Comparison of ENCODE assay signal across 27 mouse cellular contexts in the genomic region with DNA sequence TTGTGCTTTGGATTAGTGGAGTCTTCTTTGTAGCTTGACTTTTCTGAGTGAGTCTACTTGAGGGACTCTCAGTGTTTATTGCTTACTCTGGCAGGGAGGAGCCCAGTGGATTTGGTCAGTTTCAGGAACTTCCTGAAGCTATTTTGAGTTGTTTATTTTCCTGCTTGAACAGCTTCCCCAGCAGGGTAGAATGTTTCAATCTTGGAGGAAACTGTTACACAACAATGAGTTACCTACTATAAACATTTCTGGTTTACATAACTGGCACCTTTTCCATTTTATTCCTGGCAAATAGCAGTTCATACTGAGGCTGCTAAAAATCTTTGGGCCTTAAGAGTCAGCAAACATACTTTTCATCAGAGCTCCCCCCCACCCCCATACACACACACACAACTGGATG. TPM values are rescaled to one million over a fixed set of nuclear protein-coding genes. Genes with fewer than 3 reads are reported as not detected.
A peak's percentile ranks its signal among the peaks of the same experiment; 100 is the strongest.
DNase-seq lines count a peak whose midpoint lies in the region; ATAC-seq and TF ChIP-seq lines count a peak whose summit lies in the region.
"Had no signal": no experiment of that assay in that cellular context is flagged by ENCODE, and none has a peak within 500 bp of the region (broad histone marks: within the 10 kb centered on the region; RNA-seq: fewer than 3 reads in every experiment).

No protein-coding gene starts in this region.

- H3K36me3 ChIP-seq in lung, embryonic 14.5 days (ENCODE audit: insufficient read depth) = no peaks in the 10 kb centered on the region
- H3K36me3 ChIP-seq in lung, postnatal 0 days (ENCODE audit: insufficient read depth, low read length) = no peaks in the 10 kb centered on the region
- H3K36me3 ChIP-seq: forebrain, embryonic 10.5 days; heart, embryonic 12.5 days; heart, embryonic 15.5 days; hindbrain, embryonic 10.5 days; hindbrain, embryonic 13.5 days had no signal

- H3K27me3 ChIP-seq in lung, embryonic 14.5 days (ENCODE audit: insufficient read depth, low read length) = no peaks in the 10 kb centered on the region
- H3K27me3 ChIP-seq in lung, postnatal 0 days (replicated peaks; ENCODE audit: insufficient read depth, low read length) = 0 out of 2 replicates have a peak, but pooled peaks cover 9% of the 10 kb centered on the region
- H3K27me3 ChIP-seq: heart, embryonic 12.5 days; heart, embryonic 15.5 days; hindbrain, embryonic 13.5 days had no signal

- no peak for ATAC-seq in lung, embryonic 14.5 days (ENCODE audit: insufficient read depth)
- ATAC-seq in lung, postnatal 0 days = no peak; the same call in 1 of the 2 replicates
- ATAC-seq: CD4-positive, CD25-positive, alpha-beta regulatory T cell, adult 4 months; forebrain, embryonic 13.5 days; forebrain, embryonic 16.5 days; hindbrain, embryonic 16.5 days had no signal

- H3K4me3 ChIP-seq in lung, embryonic 14.5 days (ENCODE audit: low read depth, low read length) = no peak overlapping the region
- H3K4me3 ChIP-seq in lung, postnatal 0 days (ENCODE audit: low read depth, low read length) = no peak overlapping the region
- H3K4me3 ChIP-seq: forebrain, embryonic 10.5 days; forebrain, embryonic 13.5 days; heart, embryonic 12.5 days; heart, embryonic 15.5 days; hindbrain, embryonic 10.5 days; hindbrain, embryonic 13.5 days had no signal

- no peak for TF ChIP-seq CTCF in lung, embryonic 14.5 days (IDR thresholded peaks at IDR 0.05; ENCODE audit: low read depth)
- no peak for TF ChIP-seq CTCF in lung, postnatal 0 days (IDR thresholded peaks at IDR 0.05)

- no peaks in the 10 kb centered on the region for H3K9me3 ChIP-seq in lung, embryonic 14.5 days (ENCODE audit: low read depth, low read length)
- peaks cover 5% of the 10 kb centered on the region; the same call in 1 of the 2 replicates for H3K9me3 ChIP-seq in lung, postnatal 0 days (ENCODE audit: low read length)
- H3K9me3 ChIP-seq: forebrain, embryonic 10.5 days; forebrain, embryonic 13.5 days; heart, embryonic 12.5 days; heart, embryonic 15.5 days; hindbrain, embryonic 10.5 days; hindbrain, embryonic 13.5 days had no signal

- H3K9ac ChIP-seq in lung, embryonic 14.5 days = no peak overlapping the region
- H3K9ac ChIP-seq in lung, postnatal 0 days (replicated peaks; ENCODE audit: low read depth) = no peak overlapping the region
- H3K9ac ChIP-seq: forebrain, embryonic 13.5 days; heart, embryonic 12.5 days; heart, embryonic 15.5 days; hindbrain, embryonic 13.5 days had no signal

- peaks cover 9% of the 10 kb centered on the region for H3K4me1 ChIP-seq in lung, embryonic 14.5 days (ENCODE audit: insufficient read depth)
- H3K4me1 ChIP-seq in lung, postnatal 0 days (ENCODE audit: insufficient read depth, low read depth, low read length) = peaks cover 4% of the 10 kb centered on the region; the same call in 1 of the 2 replicates
- H3K4me1 ChIP-seq: heart, embryonic 12.5 days; heart, embryonic 15.5 days had no signal

- DNase-seq in lung, embryonic 14.5 days = peak; percentile 60
- no peak for DNase-seq in lung, postnatal 25 days (ENCODE audit: low spot score)
- peak; percentile 44 for DNase-seq in lung, postnatal 0 days (ENCODE audit: low spot score)
- no peak for DNase-seq in lung, postnatal 10 days
- peak; percentile 17 for DNase-seq in 416B (ENCODE audit: low read depth)
- DNase-seq in cerebellum, adult 8-10 months = no peak
- DNase-seq: adrenal gland, adult 8-10 months; adrenal gland, postnatal 25 days; cerebellum, adult 11-12 months; cerebellum, adult 9-10 months; cerebellum, postnatal 14 days; gastrocnemius, postnatal 10 days; gastrocnemius, postnatal 36 days; heart, postnatal 10 days; heart, postnatal 36 days had no signal

- TF ChIP-seq EP300 in lung, postnatal 0 days (IDR thresholded peaks at IDR 0.05) = no peak

- H3K4me2 ChIP-seq in lung, embryonic 14.5 days = no peak overlapping the region
- no peak overlapping the region for H3K4me2 ChIP-seq in lung, postnatal 0 days (replicated peaks; ENCODE audit: low read depth, low read length)
- H3K4me2 ChIP-seq: forebrain, embryonic 13.5 days; heart, embryonic 12.5 days; heart, embryonic 15.5 days; hindbrain, embryonic 13.5 days had no signal

- no peak overlapping the region; the same call in 1 of the 2 replicates for H3K27ac ChIP-seq in lung, embryonic 14.5 days (ENCODE audit: low read depth)
- H3K27ac ChIP-seq in lung, postnatal 0 days (ENCODE audit: low read length) = 0 out of 2 replicates have a peak overlapping the region, but pooled peaks have one; percentile 14
- H3K27ac ChIP-seq: forebrain, embryonic 10.5 days; forebrain, embryonic 13.5 days; heart, embryonic 15.5 days; hindbrain, embryonic 10.5 days; hindbrain, embryonic 13.5 days had no signal

RNA-seq across cellular contexts. Expression of a gene that starts 9.0 kb away (rescaled TPM):
- 16.4 and 18.1 TPM in 2 replicates for polyA plus RNA-seq in lung, embryonic 14.5 days (2014; fragmentation: Nextera tagmentation; extraction: Ambion mirVana)
- polyA plus RNA-seq in lung, postnatal 0 days (2015; fragmentation: Nextera tagmentation; extraction: Ambion mirVana) = 6.8 and 7.0 TPM in 2 replicates

RNA-seq across cellular contexts. Expression of a gene that starts 51.9 kb away (rescaled TPM):
- polyA plus RNA-seq in lung, embryonic 14.5 days (2014; fragmentation: Nextera tagmentation; extraction: Ambion mirVana) = 0.16 and 0.32 TPM in 2 replicates
- 0.18 TPM in 2 replicates for polyA plus RNA-seq in lung, postnatal 0 days (2015; fragmentation: Nextera tagmentation; extraction: Ambion mirVana)
- polyA plus RNA-seq: brain, embryonic 14.5 days; C2C12; CD4-positive, CD25-positive, alpha-beta regulatory T cell, adult 4 months; embryonic facial prominence, embryonic 14.5 days; forebrain, embryonic 10.5 days; forebrain, embryonic 13.5 days; forebrain, embryonic 16.5 days; heart, embryonic 12.5 days; heart, embryonic 15.5 days; hindbrain, embryonic 13.5 days had no signal

Comparison
In these comparisons a context has a peak if more than half of its experiments do, and no peak if none do; other contexts are left out.
1. DNase-seq: peak in lung, embryonic 14.5 days (single experiment), lung, postnatal 0 days (single experiment) and 416B (single experiment); none in lung, postnatal 25 days (single experiment), lung, postnatal 10 days (single experiment) and cerebellum, adult 8-10 months (single experiment).